Mouse (Mus musculus) urinary bladder, postnatal 36 days (tissue): ENCODE measurements around the gene P4ha1.
"Not testable (repeated sequence)": the region's sequence is repeated elsewhere in the genome, so short reads cannot be mapped to it uniquely, and the experiment has no call there.

Experiments used
- DNase-seq, 2 experiments: peaks; one replicate each; pipeline ENCODE4 v3.0.0; 2022; ENCODE audit warnings: low spot score in 2 of 2, mixed read lengths in 1 of 2

P4ha1 gene

DNA sequence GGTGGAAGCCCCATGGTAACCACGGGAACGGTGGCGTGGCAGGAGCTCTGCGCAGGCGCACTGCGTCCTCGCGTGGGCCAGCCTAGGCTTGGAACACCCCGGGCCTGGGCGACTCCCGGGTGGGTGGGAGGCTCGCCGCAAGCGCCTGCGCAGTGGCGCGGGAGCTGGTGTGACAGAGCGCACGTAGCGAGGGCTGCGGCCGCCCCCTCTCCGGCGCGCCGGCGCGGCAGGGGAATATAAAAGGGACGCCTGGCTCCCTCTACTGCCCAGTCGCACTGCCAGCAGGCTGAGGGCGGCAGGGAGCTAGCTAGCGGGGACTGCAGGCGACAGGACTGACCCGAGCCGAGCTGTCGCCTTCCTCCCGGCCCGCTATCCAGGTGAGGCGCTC, at the start of gene P4ha1:
P4ha1 (plus strand) TSS at position 197 of the 388 bp plus-strand sequence.
- peak; percentile 96 to 99 for DNase-seq

DNA sequence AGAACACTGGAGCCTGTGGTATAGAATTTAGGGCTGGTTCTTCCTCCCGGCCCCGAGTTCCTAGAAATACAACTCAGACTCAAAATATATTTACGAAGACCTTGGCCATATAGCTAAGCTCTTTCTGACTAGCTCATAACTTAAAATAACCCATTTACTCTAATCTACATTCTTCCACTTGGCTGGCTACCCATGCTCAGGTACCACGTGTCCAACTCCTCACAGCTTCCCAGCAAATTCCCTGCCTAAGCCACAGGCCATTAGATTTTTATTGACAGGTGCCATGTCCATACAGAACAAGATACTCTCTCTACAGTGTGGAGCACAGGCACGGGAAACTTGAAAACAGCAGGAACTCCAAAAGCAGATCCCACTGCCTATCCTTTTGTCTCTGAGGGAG, 47.4 kb upstream of the P4ha1 start:
- DNase-seq, result no peak

- no peak for DNase-seq
Observed at GRCm38 (mm10) chr10:59277116-59277515, 46.0 kb upstream of the P4ha1 start.

DNA sequence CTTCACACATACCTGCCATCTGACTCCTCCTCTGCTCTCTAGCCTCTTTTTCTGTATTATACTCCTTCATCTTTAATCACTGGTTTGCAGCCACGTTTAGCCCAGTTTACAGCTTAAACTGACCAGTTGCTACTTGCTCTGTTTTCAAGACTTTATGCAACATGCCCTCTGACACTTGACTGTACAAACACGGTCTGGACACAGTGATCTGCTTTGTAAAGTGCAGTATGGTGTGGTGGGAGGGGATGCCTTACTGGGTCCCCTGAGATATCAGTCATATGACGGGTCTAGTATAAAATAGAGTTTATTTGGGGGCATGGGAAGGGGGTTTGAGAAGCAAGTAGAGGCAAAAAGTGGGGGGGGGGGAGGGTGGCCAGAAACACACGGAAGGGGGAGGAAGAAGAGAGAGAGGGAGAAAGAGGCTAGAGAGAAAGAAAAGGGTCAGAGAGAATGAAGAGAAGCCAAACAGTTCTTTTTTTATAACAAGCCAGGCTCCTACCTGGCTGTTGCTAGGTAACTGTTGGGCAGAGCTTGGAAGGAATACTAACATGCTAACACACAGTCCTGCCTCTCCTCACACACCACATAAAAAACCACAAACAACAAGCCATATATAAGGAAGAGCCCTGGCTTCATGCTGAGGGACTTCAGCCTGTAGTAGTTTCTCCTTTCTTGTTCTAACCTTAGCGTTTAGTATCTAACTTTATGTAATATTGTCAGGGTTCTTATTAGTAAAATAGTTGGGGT, 45.2 kb upstream of the P4ha1 start:
- no peak for DNase-seq

DNA sequence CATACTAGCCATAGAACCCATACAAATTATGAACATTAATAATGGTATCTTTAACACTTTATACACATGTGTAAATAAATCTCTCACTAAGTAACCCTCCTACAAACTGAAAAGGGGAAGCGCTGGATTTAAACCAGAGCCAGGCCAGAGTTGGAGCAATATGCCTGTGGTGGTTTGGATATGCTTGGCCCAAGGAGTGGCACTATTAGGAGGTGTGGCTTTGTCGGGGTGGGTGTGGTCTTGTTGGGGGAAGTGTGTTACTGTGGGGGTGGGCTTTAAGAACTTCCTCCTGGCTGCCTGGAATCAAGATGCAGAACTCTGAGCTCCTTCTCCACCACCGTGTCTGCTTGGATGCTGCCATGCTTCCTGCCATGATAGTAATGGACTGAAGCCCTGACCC, 39.9 kb upstream of the P4ha1 start:
- DNase-seq, result no peak

- DNase-seq, result no peak
Observed at GRCm38 (mm10) chr10:59283749-59284148, 39.3 kb upstream of the P4ha1 start.

- peak in 1 of 2 experiments; percentile 57 for DNase-seq
Observed at GRCm38 (mm10) chr10:59285530-59285929, 37.6 kb upstream of the P4ha1 start.

DNA sequence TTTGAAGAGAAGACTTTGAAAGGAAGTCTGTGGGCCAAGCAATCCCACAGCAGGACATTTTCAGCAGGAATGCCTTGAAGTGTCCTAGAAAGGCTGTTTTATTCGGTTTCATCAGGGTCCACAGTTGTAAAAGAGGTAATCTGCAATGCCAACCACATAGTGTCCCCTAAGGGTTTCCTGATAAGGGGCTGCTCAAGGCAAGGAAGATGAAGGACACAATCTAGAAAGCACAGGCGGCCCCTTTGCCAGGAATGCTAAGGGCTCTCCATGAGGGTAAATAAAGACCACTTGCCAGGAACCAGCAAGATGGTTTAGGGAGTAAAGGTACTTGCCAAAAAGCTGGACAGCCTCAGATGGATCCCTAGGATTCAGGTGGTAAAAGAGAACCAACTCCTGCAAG, 35.8 kb upstream of the P4ha1 start:
- DNase-seq, result no peak

- DNase-seq, result no peak
Observed at GRCm38 (mm10) chr10:59287662-59288061, 35.4 kb upstream of the P4ha1 start.

DNA sequence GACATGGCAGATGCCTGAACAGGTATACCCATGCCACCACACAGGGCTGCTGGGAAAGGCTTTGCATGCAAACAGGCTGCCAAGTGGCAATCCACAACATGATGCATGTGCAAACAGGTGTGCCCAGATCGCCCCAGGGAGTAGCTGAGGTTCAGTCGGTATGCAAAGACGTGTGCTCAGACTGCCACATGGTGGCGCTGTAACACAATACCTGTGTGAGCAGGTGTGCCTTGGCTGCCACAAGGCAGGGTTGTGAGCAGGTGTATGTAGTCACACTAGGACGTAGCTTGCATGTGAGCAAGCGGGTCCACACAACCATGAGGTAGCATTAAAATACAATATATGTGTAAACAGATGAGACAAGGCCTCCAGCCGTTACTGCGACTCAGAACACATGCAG, 34.0 kb upstream of the P4ha1 start:
- DNase-seq, result no peak

GRCm38 (mm10) chr10:59291536-59291935, 31.6 kb upstream of the P4ha1 start:
- DNase-seq, result no peak

GRCm38 (mm10) chr10:59292079-59292478, 31.0 kb upstream of the P4ha1 start:
- DNase-seq, result no peak

DNA sequence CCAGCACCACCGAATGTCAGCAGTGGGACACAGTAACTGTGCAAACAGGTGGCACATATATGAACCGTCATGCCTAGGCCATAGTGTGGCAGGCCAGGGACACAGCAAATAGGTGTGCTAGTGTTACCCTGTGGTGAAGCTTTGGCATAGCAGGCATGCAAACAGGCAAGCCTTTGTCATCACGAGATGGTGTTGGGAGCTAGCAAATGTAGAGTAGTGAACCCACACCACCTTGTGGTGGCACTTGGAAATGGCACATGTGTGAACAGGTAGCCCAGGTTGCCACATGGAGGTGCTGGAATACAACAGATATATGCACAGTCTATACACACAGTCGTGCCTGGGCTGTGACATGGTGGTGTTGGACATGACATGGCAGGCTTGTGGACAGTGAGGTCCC, 30.5 kb upstream of the P4ha1 start:
- DNase-seq, result peak; percentile 70 to 80

GRCm38 (mm10) chr10:59295241-59295811, 27.8 kb upstream of the P4ha1 start:
- peak; percentile 48 to 66 for DNase-seq

GRCm38 (mm10) chr10:59296261-59296660, 26.8 kb upstream of the P4ha1 start:
- peak; percentile 69 to 77 for DNase-seq

- not testable (repeated sequence) for DNase-seq
Observed at GRCm38 (mm10) chr10:59302671-59303070, 20.4 kb upstream of the P4ha1 start.

GRCm38 (mm10) chr10:59308993-59309715, 13.9 kb upstream of the P4ha1 start:
- no peak for DNase-seq

DNA sequence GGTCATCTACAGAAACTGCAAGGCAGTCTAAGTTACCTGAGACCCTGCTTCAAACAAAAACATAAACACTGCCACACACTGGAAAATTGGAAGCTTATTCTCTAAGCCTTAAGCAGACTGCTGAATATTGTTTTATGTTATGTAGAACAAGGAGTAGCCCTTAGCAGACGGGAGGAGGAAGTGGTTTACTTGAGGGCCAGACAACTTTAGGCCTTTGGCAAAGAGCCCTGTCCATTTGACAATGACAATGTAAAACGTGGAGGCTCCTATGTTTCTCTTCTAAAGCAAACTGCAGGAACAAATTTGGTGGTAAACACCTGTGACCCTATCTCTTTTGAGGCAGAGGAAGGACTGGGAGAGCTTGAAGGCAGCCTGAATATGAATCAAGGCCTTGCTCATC, 13.0 kb upstream of the P4ha1 start:
- DNase-seq, result no peak

DNA sequence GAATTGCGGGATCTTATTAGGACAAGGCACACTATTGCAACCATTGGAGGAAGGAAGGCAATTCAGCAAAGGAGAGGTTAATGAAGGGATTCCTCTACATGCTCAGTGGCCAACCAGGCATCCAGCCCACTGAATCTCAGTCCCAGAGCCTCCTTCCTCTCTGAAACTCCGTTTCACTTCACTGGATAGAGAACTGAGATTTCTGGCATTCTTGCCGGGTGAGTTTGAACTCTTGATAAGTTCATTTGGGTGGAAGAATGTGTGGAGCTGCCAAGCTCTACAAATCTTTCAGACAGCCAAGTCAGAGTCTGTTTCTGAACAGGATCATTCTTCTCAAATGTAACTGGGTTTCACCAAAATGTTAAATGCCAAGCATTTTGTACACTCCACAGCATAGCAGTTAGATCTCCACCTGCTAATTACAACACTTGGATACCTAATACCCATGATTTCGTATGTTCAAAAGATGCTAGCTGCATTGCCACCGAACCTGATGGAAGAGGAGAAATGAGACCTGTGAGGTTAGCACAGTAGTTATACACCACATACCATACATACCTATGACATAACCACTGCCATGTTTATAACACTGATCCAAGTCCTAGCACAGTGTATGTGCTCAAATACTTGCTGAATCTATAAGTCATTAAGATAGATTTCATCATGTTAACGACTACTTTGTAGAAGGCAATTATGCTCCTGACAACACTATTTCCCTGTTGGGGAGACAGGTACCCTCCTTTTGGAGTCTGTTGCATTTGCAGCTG, 12.2 kb upstream of the P4ha1 start:
- DNase-seq, result peak in 1 of 2 experiments; percentile 32

GRCm38 (mm10) chr10:59311881-59312280, 11.2 kb upstream of the P4ha1 start:
- DNase-seq, result no peak

GRCm38 (mm10) chr10:59321112-59321511, 2.0 kb upstream of the P4ha1 start:
- no peak for DNase-seq

DNA sequence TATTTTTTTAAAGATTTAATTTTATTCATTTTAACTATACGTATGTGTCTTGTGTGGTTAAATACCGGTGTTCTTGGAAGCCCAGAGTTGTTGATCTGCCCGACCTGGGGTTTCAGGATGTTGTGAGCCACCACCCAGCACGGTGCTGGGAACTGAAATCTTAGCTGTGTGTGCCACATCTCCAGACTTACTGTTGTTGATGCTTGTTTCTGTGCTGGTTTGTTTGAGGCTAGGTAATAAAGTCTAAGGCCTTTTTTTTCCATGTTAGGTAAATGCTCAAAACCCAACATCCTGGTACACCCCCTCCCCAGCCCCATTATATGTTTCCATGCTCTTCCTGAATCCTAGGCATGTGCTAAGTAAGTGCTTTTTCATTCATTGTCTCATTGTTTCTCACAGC, 825 bp upstream of the P4ha1 start:
- DNase-seq, result no peak
